Mouse (Mus musculus): ENCODE results near the gene Olfr311.

- TF ChIP-seq CTCF (conservative IDR thresholded peaks at IDR 0.05; ENCODE audit: low read length) (peak; percentile 25; the same call in 1 of the 2 replicates), NANOG (IDR thresholded peaks at IDR 0.05; ENCODE audit: borderline replicate concordance, low read length) (no peak), POU5F1 (IDR thresholded peaks at IDR 0.05; ENCODE audit: borderline replicate concordance, low read length) (no peak)
These were observed 43.2 kb upstream of the Olfr311 start for GRCm38 (mm10) chr11:58795856-58796255.

Measured in E14TG2a.4 (cell line).